Mouse (Mus musculus) bone marrow, adult 2 months (tissue): ENCODE measurements around the gene AC134908.4. TPM values are rescaled to one million over a fixed set of nuclear protein-coding genes. Genes with fewer than 3 reads are reported as not detected.
A peak's percentile ranks its signal among the peaks of the same experiment; 100 is the strongest.

Experiments
- H3K27ac ChIP-seq: fragments of 200-500 bp; 2 replicates; pipeline ENCODE4 v1.5.1; 2012; ENCODE audit warnings: low read depth, mild to moderate bottlenecking, control low read depth, inconsistent platforms, low read length; ENCODE audit not compliant: control insufficient read depth, poor library complexity, insufficient read depth
- H3K4me1 ChIP-seq: fragments of 200-500 bp; 2 replicates; pipeline ENCODE4 v1.6.1; 2011; ENCODE audit warnings: low read length; ENCODE audit not compliant: control insufficient read depth, insufficient read depth
- H3K4me3 ChIP-seq: fragments of 200-500 bp; replicated peaks from 2 replicates; pipeline ENCODE3; 2011; ENCODE audit warnings: mild to moderate bottlenecking, low read depth, low read length, control low read depth; ENCODE audit not compliant: control insufficient read depth
- CTCF ChIP-seq: fragments of 200-500 bp; IDR thresholded peaks from 2 replicates; pipeline ENCODE4 v1.5.1; 2011; ENCODE audit warnings: low read length, control low read depth; ENCODE audit not compliant: control insufficient read depth, insufficient read depth
- POLR2A ChIP-seq: fragments of 200-500 bp; IDR thresholded peaks from 2 replicates; pipeline ENCODE4 v1.6.1; 2011; ENCODE audit warnings: low read depth, mild to moderate bottlenecking, control low read depth, low read length, borderline replicate concordance; ENCODE audit not compliant: control insufficient read depth
- WGBS: fragments of 180-500 bp; shearing (Covaris S2); methylation state at CpG from one replicate; pipeline ENCODE4 v1.1.7; 2018; 5-methylcytosine and 5-hydroxymethylcytosine counted together
- polyA plus RNA-seq: library from polyadenylated mRNA; stranded (reverse); fragments of >200 nt; gene quantifications from 2 replicates; pipeline ENCODE4 v1.2.4, GENCODE M21; 2011; ENCODE audit warnings: low replicate concordance; ENCODE audit not compliant: missing spikeins, insufficient read depth, insufficient read length

The AC134908.4 gene
- polyA plus RNA-seq, 1 experiment: not detected

GRCm38 (mm10) chr17:25783861-25784574 is 11.4 kb downstream of the AC134908.4 start:
- TF ChIP-seq CTCF: no peak
- TF ChIP-seq POLR2A: peak; percentile 20; the same call in 1 of the 2 replicates
- WGBS: 65% methylated on average over 15 of the region's 15 CpGs

GRCm38 (mm10) chr17:25783086-25783485 is 12.4 kb downstream of the AC134908.4 start:
- no peak overlapping the region for H3K27ac ChIP-seq
- H3K4me3 ChIP-seq: no peak overlapping the region
- peaks cover 2% of the 10 kb centered on the region for H3K4me1 ChIP-seq
- WGBS: 80% methylated on average over 7 of the region's 7 CpGs
- TF ChIP-seq CTCF (no peak), POLR2A (no peak)

More at GRCm38 (mm10) chr17:25783861-25784574, 11.4 kb downstream of the AC134908.4 start:
- no peak overlapping the region for H3K27ac ChIP-seq
- no peak overlapping the region for H3K4me3 ChIP-seq
- peaks cover 2% of the 10 kb centered on the region for H3K4me1 ChIP-seq

- 81% methylated on average over 6 of the region's 6 CpGs for WGBS
- TF ChIP-seq POLR2A: no peak
- no peak for TF ChIP-seq CTCF
- H3K4me3 ChIP-seq: no peak overlapping the region
- no peak overlapping the region for H3K27ac ChIP-seq
- H3K4me1 ChIP-seq: peaks cover 2% of the 10 kb centered on the region
These were observed 14.1 kb downstream of the AC134908.4 start for GRCm38 (mm10) chr17:25781339-25781738.

GRCm38 (mm10) chr17:25777948-25778347 is 17.5 kb downstream of the AC134908.4 start:
- 86% methylated on average over 5 of the region's 5 CpGs for WGBS
- no peak overlapping the region for H3K27ac ChIP-seq
- H3K4me1 ChIP-seq: peaks cover 4% of the 10 kb centered on the region
- no peak for TF ChIP-seq POLR2A
- no peak for TF ChIP-seq CTCF
- H3K4me3 ChIP-seq: no peak overlapping the region

- 69% methylated on average over 10 of the region's 10 CpGs for WGBS
- Histone ChIP-seq H3K27ac (no peak overlapping the region), H3K4me1 (peaks cover 4% of the 10 kb centered on the region), H3K4me3 (no peak overlapping the region)
- TF ChIP-seq POLR2A (no peak), CTCF (no peak)
These were observed 20.0 kb downstream of the AC134908.4 start for GRCm38 (mm10) chr17:25775318-25776062.

GRCm38 (mm10) chr17:25773549-25774120 is 21.8 kb downstream of the AC134908.4 start, which contains the start of gene Narfl:
Narfl (plus strand) TSS chr17:25773776.
- Histone ChIP-seq H3K4me1 (peaks cover 4% of the 10 kb centered on the region), H3K27ac (peak within 1 kb of the TSS; percentile 6; the same call in 1 of the 2 replicates), H3K4me3 (peak within 1 kb of the TSS; percentile 92)
- under 1% methylated on average over 37 of the region's 37 CpGs for WGBS
- TF ChIP-seq CTCF: peak; percentile 97
- peak; percentile 89 for TF ChIP-seq POLR2A

- TF ChIP-seq POLR2A (no peak), CTCF (no peak)
- no peak overlapping the region for H3K27ac ChIP-seq
- H3K4me1 ChIP-seq: peaks cover 3% of the 10 kb centered on the region
- WGBS: 53% methylated on average over 9 of the region's 9 CpGs
- no peak overlapping the region for H3K4me3 ChIP-seq
These were observed 26.1 kb downstream of the AC134908.4 start for GRCm38 (mm10) chr17:25769331-25769730.

- TF ChIP-seq POLR2A (no peak), CTCF (no peak)
- Histone ChIP-seq H3K27ac (no peak overlapping the region), H3K4me3 (no peak overlapping the region), H3K4me1 (no peaks in the 10 kb centered on the region)
- 67% methylated on average over 5 of the region's 5 CpGs for WGBS
These were observed 29.6 kb downstream of the AC134908.4 start for GRCm38 (mm10) chr17:25765886-25766285.
